Mouse (Mus musculus) hindbrain, embryonic 14.5 days (tissue): Measurements from ENCODE around the gene Tmprss11e. TPM values are rescaled to one million over a fixed set of nuclear protein-coding genes. Genes with fewer than 3 reads are reported as not detected.

Experiments used
- ATAC-seq: fragments of 200-750 bp; cut with Nextera tagmentation; 2 replicates; pipeline ENCODE4 v1.8.0; 2017; ENCODE audit warnings: moderate number of reproducible peaks, mild to moderate bottlenecking, moderate TSS enrichment, moderate library complexity; ENCODE audit not compliant: low FRiP score
- DNase-seq: peaks from one replicate; pipeline ENCODE4 v3.0.0-alpha.2; 2015; ENCODE audit warnings: low spot score
- H3K27ac ChIP-seq: fragments of 300-500 bp; sonication (generic); 2 replicates; pipeline ENCODE4 v1.5.1; 2014; ENCODE audit warnings: mild to moderate bottlenecking, moderate library complexity
- H3K27me3 ChIP-seq: fragments of 300-500 bp; sonication (generic); 2 replicates; pipeline ENCODE4 v1.6.1; 2014; ENCODE audit warnings: mild to moderate bottlenecking, low read length, mixed read lengths; ENCODE audit not compliant: control insufficient read depth, insufficient read depth
- H3K36me3 ChIP-seq: fragments of 300-500 bp; sonication (generic); replicated peaks from 2 replicates; pipeline ENCODE4 v1.6.1; 2014; ENCODE audit not compliant: control insufficient read depth, insufficient read depth
- H3K4me1 ChIP-seq: fragments of 300-500 bp; sonication (generic); replicated peaks from 2 replicates; pipeline ENCODE4 v1.6.1; 2014; ENCODE audit warnings: antibody characterized with exemption, low read length, mixed read lengths; ENCODE audit not compliant: control insufficient read depth, insufficient read depth
- H3K4me2 ChIP-seq: fragments of 300-500 bp; sonication (generic); replicated peaks from 2 replicates; pipeline ENCODE4 v1.6.1; 2014; ENCODE audit warnings: mild to moderate bottlenecking, moderate library complexity
- H3K4me3 ChIP-seq: fragments of 300-500 bp; sonication (generic); replicated peaks from 2 replicates; pipeline ENCODE4 v1.5.1; 2014; ENCODE audit warnings: mild to moderate bottlenecking, low read length
- H3K9ac ChIP-seq: fragments of 300-500 bp; sonication (generic); 2 replicates; pipeline ENCODE4 v1.6.1; 2014
- H3K9me3 ChIP-seq: fragments of 300-500 bp; sonication (generic); 2 replicates; pipeline ENCODE4 v1.6.1; 2016; ENCODE audit warnings: low read length; ENCODE audit not compliant: control insufficient read depth
- WGBS: fragments of 180-500 bp; shearing (Covaris S2); extraction: QIAGEN DNeasy Blood & Tissue Kit; methylation state at CpG from one replicate; pipeline ENCODE4 v1.1.7; 2014; 5-methylcytosine and 5-hydroxymethylcytosine counted together
- polyA plus RNA-seq: library from polyadenylated mRNA; unstranded; fragments of >200 nt; fragmentation: Nextera tagmentation; extraction: Ambion mirVana; gene quantifications from 2 replicates; pipeline ENCODE4 v1.2.1, GENCODE M21; 2014

Gene Tmprss11e
- polyA plus RNA-seq, 1 experiment from 2014 or later: 0.05 TPM

DNA sequence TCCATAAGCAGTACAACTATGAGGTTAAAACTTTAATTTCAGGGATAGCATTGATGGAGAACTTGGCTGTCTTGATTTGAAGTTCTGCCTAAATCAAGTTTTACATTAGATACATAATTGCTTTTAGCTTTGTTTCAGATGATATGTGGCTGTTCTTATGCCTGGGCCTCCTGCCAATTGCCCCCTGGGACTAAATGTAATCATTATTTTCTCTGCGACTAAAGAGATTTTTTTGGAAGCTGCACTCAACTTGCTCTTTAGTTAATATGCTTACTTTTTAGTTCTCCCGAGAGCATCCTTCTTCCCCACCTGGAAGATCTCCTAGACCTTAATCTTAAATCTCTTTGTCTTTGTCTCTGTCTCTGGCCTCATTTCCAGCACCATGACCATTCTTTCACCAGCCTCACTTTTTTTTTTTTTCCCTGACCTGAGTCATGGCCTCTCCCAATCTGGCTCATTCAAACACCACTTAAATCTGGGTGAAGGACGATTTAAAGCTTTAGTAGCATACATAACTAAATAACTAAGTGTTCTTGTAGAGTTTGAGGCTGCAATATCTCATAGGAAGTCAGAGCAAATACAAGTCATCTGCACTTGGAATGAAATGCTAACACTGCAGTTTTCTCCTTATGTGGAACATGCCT, 23.5 kb upstream of the Tmprss11e start:
- no peaks in the 10 kb centered on the region for H3K9me3 ChIP-seq
- no peak overlapping the region for H3K4me3 ChIP-seq
- H3K27ac ChIP-seq: no peak overlapping the region
- DNase-seq (no peak), ATAC-seq (no peak)
- H3K4me2 ChIP-seq: no peak overlapping the region
- no peaks in the 10 kb centered on the region for H3K4me1 ChIP-seq
- no peak overlapping the region for H3K9ac ChIP-seq
- no peaks in the 10 kb centered on the region for H3K36me3 ChIP-seq
- WGBS: 59% methylated on average over 3 of the region's 3 CpGs
- no peaks in the 10 kb centered on the region for H3K27me3 ChIP-seq

DNA sequence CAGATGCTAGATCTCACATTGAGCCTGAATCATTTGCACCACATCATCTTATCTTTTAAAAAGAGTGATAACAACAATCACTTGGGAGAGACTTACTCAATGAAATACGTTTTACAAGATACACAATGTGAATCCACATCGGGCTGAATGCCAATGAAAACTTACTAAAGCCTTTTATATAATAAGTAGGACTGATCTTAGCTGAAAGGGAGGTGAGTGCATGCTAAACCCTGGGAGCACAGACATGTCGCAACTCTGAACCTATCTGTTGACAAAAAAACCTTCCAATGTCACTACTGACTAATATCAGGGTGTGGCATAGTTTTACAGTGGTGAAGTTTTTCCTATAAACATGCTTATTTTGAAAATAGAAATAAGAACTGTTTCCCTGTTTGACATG, 2.8 kb downstream of the Tmprss11e start:
- 82% methylated on average over 3 of the region's 3 CpGs for WGBS

GRCm38 (mm10) chr5:86741146-86741545, 4.5 kb downstream of the Tmprss11e start:
- Histone ChIP-seq H3K9ac (no peak overlapping the region), H3K36me3 (no peaks in the 10 kb centered on the region), H3K4me1 (no peaks in the 10 kb centered on the region), H3K4me2 (no peak overlapping the region), H3K9me3 (no peaks in the 10 kb centered on the region), H3K27ac (no peak overlapping the region), H3K4me3 (no peak overlapping the region), H3K27me3 (no peaks in the 10 kb centered on the region)
- ATAC-seq (no peak), DNase-seq (no peak)
- WGBS: 82% methylated on average over 5 of the region's 5 CpGs

More for the DNA sequence above, 2.8 kb downstream of the Tmprss11e start:
- DNase-seq: no peak
- Histone ChIP-seq H3K4me1 (no peaks in the 10 kb centered on the region), H3K27me3 (no peaks in the 10 kb centered on the region), H3K9me3 (no peaks in the 10 kb centered on the region), H3K4me2 (no peak overlapping the region), H3K36me3 (no peaks in the 10 kb centered on the region), H3K9ac (no peak overlapping the region), H3K27ac (no peak overlapping the region), H3K4me3 (no peak overlapping the region)
- ATAC-seq: no peak

DNA sequence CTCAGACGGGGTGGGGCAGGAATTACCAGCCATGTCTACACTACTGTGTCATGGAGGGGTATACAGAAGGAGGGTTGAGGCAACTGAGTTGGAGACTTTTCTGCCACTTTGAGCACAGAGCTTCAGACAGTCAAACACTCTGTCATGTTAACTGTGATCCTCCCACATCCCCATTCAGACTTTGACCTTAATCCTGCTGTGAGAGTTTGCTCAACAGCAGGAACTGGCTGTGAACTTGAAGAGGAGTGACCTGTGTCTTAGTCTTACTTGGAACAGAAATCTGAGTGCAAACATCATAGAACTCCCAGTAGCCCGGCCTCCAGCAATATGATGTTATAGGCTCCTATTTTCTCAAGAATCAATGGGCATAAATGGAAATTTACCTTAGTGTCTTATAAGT, 9.8 kb downstream of the Tmprss11e start:
- Histone ChIP-seq H3K27ac (no peak overlapping the region), H3K4me3 (no peak overlapping the region), H3K4me1 (no peaks in the 10 kb centered on the region), H3K9me3 (no peaks in the 10 kb centered on the region), H3K9ac (no peak overlapping the region), H3K27me3 (no peaks in the 10 kb centered on the region), H3K36me3 (no peaks in the 10 kb centered on the region), H3K4me2 (no peak overlapping the region)
- DNase-seq: no peak
- ATAC-seq: no peak
- WGBS: 82% methylated on average over 2 of the region's 2 CpGs

DNA sequence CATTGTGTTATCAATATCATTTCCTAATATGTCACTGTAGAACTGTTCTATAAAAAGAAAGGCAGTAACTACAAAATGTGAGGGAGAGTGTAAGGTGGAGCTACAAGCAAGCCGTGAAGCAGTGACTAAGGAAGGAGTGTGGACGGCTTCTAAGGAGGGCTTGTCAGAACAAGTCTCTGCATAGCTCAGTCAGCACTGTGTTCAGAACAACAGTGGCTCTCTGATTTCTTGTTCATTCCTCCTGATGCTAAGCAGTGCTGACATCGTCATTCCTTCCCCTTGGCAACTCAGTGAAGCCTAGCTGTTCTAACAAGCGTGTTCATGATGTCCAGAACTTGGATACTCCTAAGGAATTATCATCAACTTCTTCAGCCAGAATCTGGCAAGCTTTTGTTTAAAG, 15.0 kb downstream of the Tmprss11e start:
- Histone ChIP-seq H3K36me3 (no peaks in the 10 kb centered on the region), H3K9me3 (no peaks in the 10 kb centered on the region), H3K27me3 (no peaks in the 10 kb centered on the region), H3K27ac (no peak overlapping the region), H3K4me2 (no peak overlapping the region), H3K4me1 (no peaks in the 10 kb centered on the region), H3K9ac (no peak overlapping the region), H3K4me3 (no peak overlapping the region)
- ATAC-seq (no peak), DNase-seq (no peak)
- 77% methylated on average over 4 of the region's 4 CpGs for WGBS

DNA sequence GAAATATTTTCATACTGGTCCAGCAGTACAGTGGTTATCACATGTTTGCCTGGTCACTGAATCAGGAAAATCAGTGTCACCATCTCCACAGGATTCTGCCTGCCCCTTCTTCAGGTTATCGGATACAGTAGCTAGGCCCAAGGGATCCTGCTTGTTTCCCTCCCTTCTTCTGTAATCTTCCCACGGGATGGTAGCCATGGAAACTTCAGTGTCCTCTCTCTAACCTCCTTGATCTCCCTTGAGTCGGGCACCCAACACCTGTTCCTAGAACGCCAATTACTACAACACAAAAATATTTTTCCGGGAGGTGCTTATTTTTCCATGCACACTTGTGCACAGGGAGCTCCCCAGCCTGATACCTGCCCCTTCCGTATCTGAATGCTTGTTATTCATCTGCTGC, 17.0 kb downstream of the Tmprss11e start:
- ATAC-seq: no peak
- WGBS: 80% methylated on average over 6 of the region's 6 CpGs

GRCm38 (mm10) chr5:86727033-86727432, 18.6 kb downstream of the Tmprss11e start:
- Histone ChIP-seq H3K27ac (no peak overlapping the region), H3K9me3 (no peaks in the 10 kb centered on the region), H3K36me3 (no peaks in the 10 kb centered on the region), H3K4me1 (no peaks in the 10 kb centered on the region), H3K4me3 (no peak overlapping the region), H3K27me3 (no peaks in the 10 kb centered on the region), H3K4me2 (no peak overlapping the region), H3K9ac (no peak overlapping the region)
- DNase-seq (no peak), ATAC-seq (no peak)
- 89% methylated on average over 9 of the region's 9 CpGs for WGBS

More for the DNA sequence above, 17.0 kb downstream of the Tmprss11e start:
- no peak overlapping the region for H3K27ac ChIP-seq
- H3K9ac ChIP-seq: no peak overlapping the region
- H3K27me3 ChIP-seq: no peaks in the 10 kb centered on the region
- no peaks in the 10 kb centered on the region for H3K9me3 ChIP-seq
- no peak overlapping the region for H3K4me2 ChIP-seq
- H3K36me3 ChIP-seq: no peaks in the 10 kb centered on the region
- no peak overlapping the region for H3K4me3 ChIP-seq
- no peak for DNase-seq
- no peaks in the 10 kb centered on the region for H3K4me1 ChIP-seq

DNA sequence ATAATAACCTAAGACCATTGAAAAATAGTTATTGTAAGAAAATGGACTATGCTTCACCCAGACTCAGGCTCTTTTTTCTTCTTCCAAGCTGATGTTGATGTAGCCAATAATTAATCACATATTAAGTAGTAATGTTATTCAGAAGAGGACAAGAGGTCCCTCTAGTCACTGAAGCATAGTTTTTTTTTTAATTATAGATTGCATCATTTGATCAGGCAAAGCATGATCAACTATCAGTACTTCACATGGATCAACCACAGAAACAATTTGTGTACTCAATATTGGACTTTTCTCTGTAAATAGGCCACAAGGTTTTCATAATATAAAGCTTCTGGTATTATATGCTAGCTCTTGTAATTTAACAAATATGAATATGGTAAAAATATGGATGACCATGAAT, 20.6 kb downstream of the Tmprss11e start:
- Histone ChIP-seq H3K9ac (no peak overlapping the region), H3K9me3 (no peaks in the 10 kb centered on the region), H3K4me3 (no peak overlapping the region), H3K27me3 (no peaks in the 10 kb centered on the region), H3K27ac (no peak overlapping the region), H3K4me2 (no peak overlapping the region), H3K36me3 (no peaks in the 10 kb centered on the region), H3K4me1 (no peaks in the 10 kb centered on the region)
- DNase-seq: no peak
- ATAC-seq: no peak

DNA sequence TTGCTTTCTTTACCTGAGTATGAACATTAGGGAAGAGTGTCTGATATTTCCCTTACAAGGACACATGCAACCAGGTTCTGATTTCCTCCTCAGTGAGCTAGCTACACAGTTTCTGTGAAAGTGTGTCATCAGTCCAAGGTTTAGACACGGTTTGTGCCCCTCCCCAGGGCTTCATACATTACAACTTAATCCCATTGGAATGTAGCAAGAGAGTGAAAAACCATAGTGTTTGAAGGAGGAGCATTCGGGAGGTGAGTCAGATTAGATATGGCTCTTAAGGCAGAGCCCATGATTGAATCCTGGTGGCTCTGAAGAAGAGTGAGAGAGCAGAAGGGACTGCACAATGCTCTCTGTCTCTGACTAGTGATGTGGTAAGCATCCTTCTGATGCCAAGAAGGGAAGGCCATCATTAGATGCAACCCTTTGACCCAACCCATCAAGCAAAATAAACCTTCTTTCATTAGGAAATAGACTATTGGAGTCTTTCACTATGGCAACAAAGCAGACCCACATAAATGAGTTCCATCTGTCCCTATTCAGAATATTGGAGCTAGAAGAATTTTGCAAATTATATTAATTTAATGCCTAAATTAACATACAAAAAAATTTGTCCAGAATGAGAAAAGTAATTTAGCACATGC, 22.7 kb downstream of the Tmprss11e start:
- Histone ChIP-seq H3K9ac (no peak overlapping the region), H3K4me2 (no peak overlapping the region), H3K9me3 (no peaks in the 10 kb centered on the region), H3K27me3 (no peaks in the 10 kb centered on the region), H3K36me3 (no peaks in the 10 kb centered on the region), H3K4me1 (no peaks in the 10 kb centered on the region), H3K27ac (no peak overlapping the region), H3K4me3 (no peak overlapping the region)
- DNase-seq: no peak
- no peak for ATAC-seq
- 56% methylated on average over 2 of the region's 2 CpGs for WGBS

DNA sequence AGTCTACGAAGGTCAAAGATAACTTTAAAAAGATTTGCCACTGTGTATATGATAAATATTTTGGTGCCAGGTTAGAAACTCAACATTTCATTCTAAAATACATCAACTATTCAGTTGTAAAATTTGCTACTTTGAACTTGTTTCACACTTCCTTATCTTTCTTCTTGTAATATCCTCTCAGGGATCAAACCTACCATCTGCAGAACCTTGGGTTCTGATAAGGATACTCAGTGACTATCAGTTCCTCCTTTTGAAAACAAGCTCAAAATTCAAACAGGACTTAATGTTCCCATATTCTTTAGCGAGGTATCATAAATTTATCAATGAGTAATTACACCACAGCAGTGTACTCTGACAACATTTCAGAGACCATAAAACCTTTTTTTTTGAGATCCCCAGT, 30.6 kb downstream of the Tmprss11e start:
- Histone ChIP-seq H3K4me3 (no peak overlapping the region), H3K36me3 (no peaks in the 10 kb centered on the region), H3K27ac (no peak overlapping the region), H3K4me1 (no peaks in the 10 kb centered on the region), H3K9me3 (no peaks in the 10 kb centered on the region), H3K27me3 (no peaks in the 10 kb centered on the region), H3K4me2 (no peak overlapping the region), H3K9ac (no peak overlapping the region)
- ATAC-seq: no peak
- WGBS: 91% methylated on average over 2 of the region's 2 CpGs
- no peak for DNase-seq
